Mouse (Mus musculus) mesoderm, embryonic 11.5 days (tissue): ENCODE results near the gene Tbc1d10b.
"Not testable (repeated sequence)": the region's sequence is repeated elsewhere in the genome, so short reads cannot be mapped to it uniquely, and the experiment has no call there.

Source experiments
- DNase-seq: peaks from one replicate; pipeline ENCODE4 v3.0.0-alpha.2; 2012; ENCODE audit warnings: low read depth, low spot score

Gene Tbc1d10b

GRCm38 (mm10) chr7:127207374-127208294 is 634 bp downstream of the Tbc1d10b start:
- DNase-seq: no peak

GRCm38 (mm10) chr7:127206606-127207005 is 1.7 kb downstream of the Tbc1d10b start:
- DNase-seq: no peak

GRCm38 (mm10) chr7:127196484-127196883 is 11.8 kb downstream of the Tbc1d10b start:
- no peak for DNase-seq

GRCm38 (mm10) chr7:127195544-127196295 is 12.5 kb downstream of the Tbc1d10b start, which contains the start of gene Cd2bp2:
Cd2bp2 (minus strand) TSS chr7:127196050.
- peak; percentile 97 for DNase-seq

- DNase-seq: no peak
Observed at GRCm38 (mm10) chr7:127194633-127195029, 13.6 kb downstream of the Tbc1d10b start.

GRCm38 (mm10) chr7:127194011-127194632 is 14.1 kb downstream of the Tbc1d10b start:
- DNase-seq: no peak

- DNase-seq: no peak
Observed at GRCm38 (mm10) chr7:127192989-127193388, 15.3 kb downstream of the Tbc1d10b start.

DNA sequence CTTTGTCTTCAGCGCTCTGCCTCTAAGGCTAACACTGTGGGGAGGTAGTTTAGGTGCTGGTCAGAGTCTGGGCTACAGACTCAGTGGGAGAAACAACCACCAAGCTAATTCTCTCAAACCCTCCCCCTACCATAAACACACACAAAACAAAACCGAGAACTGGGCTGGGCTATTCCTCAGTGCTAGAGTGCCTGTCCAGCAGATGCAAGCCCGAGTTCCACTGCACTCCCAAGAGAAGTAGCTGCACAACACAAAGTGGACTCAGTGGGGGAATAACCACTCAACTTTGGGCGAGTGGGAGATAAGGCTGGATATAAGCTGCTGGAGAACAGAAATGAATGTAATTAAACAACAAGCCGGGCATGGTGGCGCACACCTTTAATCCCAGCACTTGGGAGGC is 17.6 kb downstream of the Tbc1d10b start:
- DNase-seq: no peak

DNA sequence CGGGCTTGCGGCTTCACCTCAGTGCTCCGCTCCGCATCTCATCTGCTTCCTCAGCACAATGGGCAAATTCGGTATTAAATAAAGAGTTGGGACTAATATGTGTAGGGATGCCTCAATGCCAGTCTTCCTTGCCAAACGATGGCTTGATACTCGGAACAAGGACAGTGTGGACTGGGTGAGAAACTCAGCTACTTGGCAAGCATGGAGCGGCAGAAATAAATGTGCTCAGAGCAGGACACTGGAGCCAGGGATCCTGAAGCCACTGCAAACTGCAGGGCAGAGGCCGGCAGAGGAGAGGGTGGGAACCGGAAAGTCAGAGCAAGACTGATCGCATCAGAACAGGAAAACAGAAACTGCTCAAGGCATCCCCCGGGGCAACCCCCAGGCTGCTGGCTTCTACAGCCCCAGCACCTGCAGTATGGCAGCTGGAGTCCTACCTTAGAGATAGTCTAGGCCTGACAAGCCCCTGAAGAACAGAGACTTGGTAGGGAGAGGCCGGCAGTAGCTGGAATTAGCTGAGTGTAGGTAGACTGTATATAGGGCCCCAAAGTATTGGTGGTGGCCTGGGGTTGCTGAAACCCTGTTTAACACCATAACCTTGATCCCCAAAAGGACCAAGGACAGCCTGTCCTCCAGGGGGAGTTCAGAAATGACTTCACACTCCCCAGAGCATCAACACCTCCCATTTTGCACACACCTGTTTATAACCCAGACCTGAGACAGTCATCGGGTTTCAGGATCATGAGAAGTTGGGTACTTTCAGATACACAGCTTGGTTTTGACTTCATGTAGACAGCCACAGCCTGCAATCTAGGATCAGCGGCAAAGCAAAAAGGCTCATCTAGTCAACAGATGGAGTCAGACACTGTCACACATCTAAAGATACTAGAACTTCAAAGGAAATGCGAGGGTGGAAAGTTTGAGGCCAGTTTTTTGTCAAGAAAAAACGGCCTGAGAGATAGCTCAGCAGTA is 19.7 kb downstream of the Tbc1d10b start:
- no peak for DNase-seq

DNA sequence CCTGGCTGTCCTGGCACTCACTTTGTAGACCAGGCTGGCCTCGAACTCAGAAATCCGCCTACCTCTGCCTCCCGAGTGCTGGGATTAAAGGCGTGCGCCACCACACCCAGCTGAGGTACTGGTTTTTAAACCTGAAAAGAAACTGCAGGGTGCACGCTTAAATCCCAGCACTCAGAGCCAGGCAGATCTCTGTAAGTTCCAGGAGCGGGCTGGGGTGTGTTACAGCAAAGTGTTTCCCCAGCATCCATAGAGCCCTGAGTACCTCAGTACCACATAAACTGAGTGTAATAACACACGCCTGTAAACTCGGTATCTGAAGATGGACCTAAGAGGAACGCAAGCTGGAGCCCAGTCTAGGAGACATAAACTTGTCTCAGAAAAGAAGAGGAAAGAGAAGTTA is 20.9 kb downstream of the Tbc1d10b start:
- no peak for DNase-seq

- no peak for DNase-seq
Observed at GRCm38 (mm10) chr7:127185601-127186000, 22.7 kb downstream of the Tbc1d10b start.

DNA sequence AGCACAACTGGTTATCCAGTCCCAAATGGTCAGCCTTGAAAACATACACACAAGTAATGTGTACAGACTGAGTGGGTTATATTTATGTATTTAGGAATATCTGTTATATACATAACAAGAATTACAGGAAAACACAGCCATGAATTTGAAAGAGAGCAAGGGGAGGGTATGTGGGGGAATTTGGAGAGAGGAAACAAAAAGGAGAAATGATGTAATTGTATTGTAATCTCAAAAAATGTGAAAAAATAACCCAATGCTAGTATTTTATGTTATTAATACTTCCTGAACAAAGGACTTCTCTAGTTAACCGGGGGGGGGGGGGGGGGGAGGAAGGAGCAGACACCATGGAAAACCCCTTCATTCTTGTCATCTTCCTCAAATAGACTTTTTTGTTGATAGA is 23.5 kb downstream of the Tbc1d10b start:
- DNase-seq: no peak

DNA sequence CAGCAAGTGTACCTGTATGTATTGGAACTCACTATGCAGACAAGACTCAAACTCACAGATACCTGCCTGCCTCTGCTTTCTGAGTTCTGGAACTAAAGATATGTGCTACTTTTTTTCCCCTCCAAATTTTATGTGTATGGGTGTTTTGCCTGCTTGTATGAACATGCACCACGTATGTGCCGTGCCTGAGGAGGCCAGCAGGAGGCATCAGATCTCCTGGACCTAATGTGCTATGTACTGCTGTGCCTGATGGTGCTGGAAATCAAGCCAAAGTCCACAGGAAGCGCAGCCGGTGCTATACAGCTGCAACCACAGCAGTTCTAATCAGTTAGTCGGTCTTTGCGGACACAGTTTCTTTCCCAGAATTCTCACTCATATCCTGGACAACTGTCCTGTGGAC is 24.4 kb downstream of the Tbc1d10b start:
- no peak for DNase-seq

- DNase-seq: no peak
Observed at GRCm38 (mm10) chr7:127183345-127183744, 24.9 kb downstream of the Tbc1d10b start.

DNA sequence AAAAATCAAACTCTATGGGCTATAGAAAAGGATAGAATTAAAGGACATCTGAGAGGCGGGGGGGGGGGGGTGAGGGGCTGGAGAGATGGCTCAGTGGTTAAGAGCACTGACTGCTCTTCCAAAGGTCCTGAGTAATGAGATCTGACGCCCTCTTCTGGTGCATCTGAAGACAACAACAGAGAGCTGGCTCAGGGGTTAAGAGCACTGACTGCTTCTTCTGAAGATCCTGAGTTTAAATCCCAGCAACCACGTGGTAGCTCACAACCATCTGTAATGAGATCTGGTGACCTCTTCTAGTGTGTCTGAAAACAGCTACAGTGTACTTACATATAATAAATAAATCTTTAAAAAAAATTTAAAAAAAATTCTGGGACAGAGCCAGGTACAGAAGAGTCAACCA is 26.5 kb downstream of the Tbc1d10b start:
- not testable (repeated sequence) for DNase-seq

DNA sequence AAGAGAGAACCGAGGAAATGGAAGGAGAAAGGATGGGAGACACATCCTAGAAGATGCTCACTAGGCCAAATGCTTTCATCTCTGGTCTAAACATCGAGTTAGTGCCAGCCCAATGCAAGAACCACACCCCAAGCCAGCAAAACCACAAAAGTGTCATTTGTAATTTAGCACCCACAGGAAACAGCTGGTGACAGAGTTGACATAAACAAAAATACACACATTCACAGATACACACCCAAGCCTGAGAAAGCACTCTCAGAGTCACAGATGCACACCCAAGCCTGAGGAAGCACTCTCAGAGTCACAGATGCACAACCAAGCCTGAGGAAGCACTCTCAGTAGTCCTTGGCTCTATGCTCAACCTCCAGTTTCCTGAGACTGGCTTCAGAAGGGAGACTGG is 27.5 kb downstream of the Tbc1d10b start:
- no peak for DNase-seq

- no peak for DNase-seq
Observed at GRCm38 (mm10) chr7:127176937-127177336, 31.3 kb downstream of the Tbc1d10b start.

GRCm38 (mm10) chr7:127166501-127166900 is 41.8 kb downstream of the Tbc1d10b start:
- no peak for DNase-seq

DNA sequence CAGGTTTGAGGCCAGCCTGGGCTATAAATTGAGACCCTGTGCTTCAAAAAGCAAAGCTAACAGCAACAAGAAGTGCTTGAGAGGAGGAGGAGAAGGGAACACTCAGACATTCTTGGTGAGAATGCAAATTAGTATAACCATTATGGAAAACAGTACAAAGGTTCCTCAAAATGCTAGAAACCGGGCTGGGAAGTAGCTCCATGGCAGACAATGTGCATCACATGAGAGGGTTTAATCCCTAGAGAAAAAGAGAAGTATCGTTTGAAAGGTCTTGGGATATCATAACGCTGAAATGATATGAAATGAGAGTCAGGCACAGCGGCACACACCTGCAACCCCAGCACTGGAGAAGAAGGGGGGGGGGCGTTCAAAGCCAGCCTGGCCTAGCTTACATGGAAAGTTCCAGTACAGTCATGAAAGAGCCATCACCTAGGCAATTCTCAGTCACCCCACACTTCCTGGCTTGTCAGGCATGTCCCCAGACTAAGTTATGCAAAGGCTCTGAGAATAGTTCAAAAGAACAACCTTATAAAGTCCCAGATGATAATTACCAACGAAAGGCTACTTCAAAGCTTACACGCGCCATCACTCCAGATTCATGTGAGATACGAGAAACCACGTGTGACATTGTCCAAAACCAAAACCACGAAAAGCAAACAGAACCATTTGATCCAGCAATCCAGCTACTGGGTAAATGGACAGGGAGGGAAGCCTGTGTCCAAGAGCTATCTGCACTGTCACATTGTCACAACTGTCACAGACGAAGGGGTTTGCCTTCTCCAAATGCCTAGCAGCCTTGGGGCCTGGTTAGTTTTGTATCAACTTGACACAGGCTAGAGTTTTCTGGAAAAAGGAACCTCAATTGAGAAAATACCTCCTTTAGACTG is 42.4 kb downstream of the Tbc1d10b start:
- no peak for DNase-seq

- DNase-seq: no peak
Observed at GRCm38 (mm10) chr7:127164002-127164401, 44.3 kb downstream of the Tbc1d10b start.
